Mouse (Mus musculus) forebrain, postnatal 0 days (tissue): ENCODE results near the gene Cmtm4. TPM values are rescaled to one million over a fixed set of nuclear protein-coding genes. Genes with fewer than 3 reads are reported as not detected.

Source experiments
- ATAC-seq: fragments of 200-750 bp; cut with Nextera tagmentation; 2 replicates; pipeline ENCODE4 v1.8.0; 2017; ENCODE audit warnings: mild to moderate bottlenecking, moderate library complexity
- DNase-seq: peaks from one replicate; pipeline ENCODE4 v3.0.0-alpha.2; 2015
- H3K27ac ChIP-seq: fragments of 300-500 bp; sonication (generic); 2 replicates; pipeline ENCODE4 v1.5.1; 2014; ENCODE audit warnings: low read depth, mild to moderate bottlenecking, antibody characterized with exemption, low read length, moderate library complexity, mixed read lengths
- H3K27me3 ChIP-seq: fragments of 300-500 bp; sonication (generic); 2 replicates; pipeline ENCODE4 v1.6.1; 2014; ENCODE audit warnings: mild to moderate bottlenecking, low read length, mixed read lengths; ENCODE audit not compliant: insufficient read depth
- H3K36me3 ChIP-seq: fragments of 300-500 bp; sonication (generic); 2 replicates; pipeline ENCODE4 v1.6.1; 2014; ENCODE audit warnings: mild to moderate bottlenecking, moderate library complexity; ENCODE audit not compliant: insufficient read depth
- H3K4me1 ChIP-seq: fragments of 300-500 bp; sonication (generic); 2 replicates; pipeline ENCODE4 v1.6.1; 2014; ENCODE audit warnings: antibody characterized with exemption; ENCODE audit not compliant: insufficient read depth
- H3K4me2 ChIP-seq: fragments of 300-500 bp; sonication (generic); 2 replicates; pipeline ENCODE4 v1.6.1; 2014; ENCODE audit warnings: low read depth, mild to moderate bottlenecking, moderate library complexity
- H3K4me3 ChIP-seq: fragments of 300-500 bp; sonication (generic); 2 replicates; pipeline ENCODE4 v1.5.1; 2014; ENCODE audit warnings: low read depth, low read length, mixed read lengths
- H3K9ac ChIP-seq: fragments of 300-500 bp; sonication (generic); 2 replicates; pipeline ENCODE4 v1.6.1; 2014; ENCODE audit warnings: mild to moderate bottlenecking
- H3K9me3 ChIP-seq: fragments of 300-500 bp; sonication (generic); 2 replicates; pipeline ENCODE4 v1.6.1; 2016; ENCODE audit warnings: low read length
- CTCF ChIP-seq: sonication (generic); IDR thresholded peaks from 2 replicates; pipeline ENCODE4 v1.5.1; 2016; ENCODE audit warnings: antibody characterized with exemption, control low read depth, low read depth
- WGBS: fragments of 180-500 bp; shearing (Covaris S2); extraction: QIAGEN DNeasy Blood & Tissue Kit; methylation state at CpG from one replicate; pipeline ENCODE4 v1.1.7; 2014; 5-methylcytosine and 5-hydroxymethylcytosine counted together
- polyA plus RNA-seq: library from polyadenylated mRNA; unstranded; fragments of >200 nt; fragmentation: Nextera tagmentation; extraction: Ambion mirVana; gene quantifications from 2 replicates; pipeline ENCODE4 v1.2.1, GENCODE M21; 2015
- total RNA-seq: library from RNA; depleted of rRNA; stranded (reverse); fragments of >200 nt; gene quantifications from 2 replicates; pipeline ENCODE4 v1.2.3, GENCODE M21; 2014

Cmtm4 gene
- total and polyA plus RNA-seq, 2 experiments from 2014 or later = 2.3 to 35.1 TPM

GRCm38 (mm10) chr8:104386693-104387092, 8.9 kb downstream of the Cmtm4 start:
- no peaks in the 10 kb centered on the region for H3K27me3 ChIP-seq
- no peak for TF ChIP-seq CTCF
- H3K27ac ChIP-seq = no peak overlapping the region
- DNase-seq (no peak), ATAC-seq (no peak)
- H3K9me3 ChIP-seq = no peaks in the 10 kb centered on the region
- 0 out of 2 replicates have a peak, but pooled peaks cover 3% of the 10 kb centered on the region for H3K4me1 ChIP-seq
- 8% methylated on average over 4 of the region's 4 CpGs for WGBS
- no peak overlapping the region for H3K4me3 ChIP-seq
- H3K36me3 ChIP-seq = no peaks in the 10 kb centered on the region
- no peak overlapping the region for H3K9ac ChIP-seq
- no peak overlapping the region for H3K4me2 ChIP-seq

GRCm38 (mm10) chr8:104383977-104384376, 11.6 kb downstream of the Cmtm4 start:
- WGBS = 77% methylated on average over 3 of the region's 3 CpGs
- Histone ChIP-seq H3K4me3 (no peak overlapping the region), H3K9me3 (no peaks in the 10 kb centered on the region), H3K27ac (no peak overlapping the region), H3K9ac (no peak overlapping the region), H3K4me2 (no peak overlapping the region), H3K4me1 (0 out of 2 replicates have a peak, but pooled peaks cover 3% of the 10 kb centered on the region), H3K27me3 (no peaks in the 10 kb centered on the region), H3K36me3 (no peaks in the 10 kb centered on the region)
- TF ChIP-seq CTCF = no peak
- no peak for ATAC-seq
- DNase-seq = no peak

- Histone ChIP-seq H3K4me1 (0 out of 2 replicates have a peak, but pooled peaks cover 3% of the 10 kb centered on the region), H3K4me3 (no peak overlapping the region), H3K36me3 (no peaks in the 10 kb centered on the region), H3K9ac (no peak overlapping the region), H3K27me3 (no peaks in the 10 kb centered on the region), H3K9me3 (no peaks in the 10 kb centered on the region), H3K4me2 (no peak overlapping the region), H3K27ac (no peak overlapping the region)
- DNase-seq = no peak
- ATAC-seq = no peak
- TF ChIP-seq CTCF = no peak
- 60% methylated on average over 2 of the region's 2 CpGs for WGBS
These were observed 12.3 kb downstream of the Cmtm4 start for GRCm38 (mm10) chr8:104383296-104383695.

GRCm38 (mm10) chr8:104380961-104381411, 14.6 kb downstream of the Cmtm4 start:
- H3K4me2 ChIP-seq = no peak overlapping the region
- no peaks in the 10 kb centered on the region for H3K9me3 ChIP-seq
- no peak for DNase-seq
- WGBS = 85% methylated on average over 5 of the region's 5 CpGs
- ATAC-seq = no peak
- no peak for TF ChIP-seq CTCF
- no peaks in the 10 kb centered on the region for H3K36me3 ChIP-seq
- no peak overlapping the region for H3K27ac ChIP-seq
- H3K4me3 ChIP-seq = no peak overlapping the region
- no peaks in the 10 kb centered on the region for H3K4me1 ChIP-seq
- H3K9ac ChIP-seq = no peak overlapping the region
- H3K27me3 ChIP-seq = no peaks in the 10 kb centered on the region

GRCm38 (mm10) chr8:104380269-104380668, 15.3 kb downstream of the Cmtm4 start:
- H3K9ac ChIP-seq = no peak overlapping the region
- no peak for DNase-seq
- H3K4me2 ChIP-seq = no peak overlapping the region
- no peaks in the 10 kb centered on the region for H3K27me3 ChIP-seq
- WGBS = 94% methylated on average over 7 of the region's 7 CpGs
- no peak for TF ChIP-seq CTCF
- no peaks in the 10 kb centered on the region for H3K36me3 ChIP-seq
- H3K4me1 ChIP-seq = peaks cover 5% of the 10 kb centered on the region
- no peak overlapping the region for H3K4me3 ChIP-seq
- H3K27ac ChIP-seq = no peak overlapping the region
- no peak for ATAC-seq
- H3K9me3 ChIP-seq = no peaks in the 10 kb centered on the region

GRCm38 (mm10) chr8:104379301-104379836, 16.2 kb downstream of the Cmtm4 start:
- H3K9me3 ChIP-seq = no peaks in the 10 kb centered on the region
- no peak for TF ChIP-seq CTCF
- no peak for ATAC-seq
- H3K4me3 ChIP-seq = no peak overlapping the region
- 65% methylated on average over 10 of the region's 10 CpGs for WGBS
- no peak overlapping the region for H3K27ac ChIP-seq
- H3K4me2 ChIP-seq = no peak overlapping the region
- no peaks in the 10 kb centered on the region for H3K27me3 ChIP-seq
- DNase-seq = no peak
- H3K9ac ChIP-seq = no peak overlapping the region
- no peaks in the 10 kb centered on the region for H3K36me3 ChIP-seq
- peaks cover 10% of the 10 kb centered on the region for H3K4me1 ChIP-seq

- WGBS = 30% methylated on average over 11 of the region's 11 CpGs
- Histone ChIP-seq H3K9ac (no peak overlapping the region), H3K27ac (no peak overlapping the region)
These were observed 18.9 kb downstream of the Cmtm4 start for GRCm38 (mm10) chr8:104376669-104377068.

More at GRCm38 (mm10) chr8:104376669-104377068, 18.9 kb downstream of the Cmtm4 start:
- Histone ChIP-seq H3K4me2 (no peak overlapping the region), H3K4me1 (peaks cover 10% of the 10 kb centered on the region), H3K4me3 (no peak overlapping the region), H3K9me3 (no peaks in the 10 kb centered on the region), H3K27me3 (no peaks in the 10 kb centered on the region), H3K36me3 (no peaks in the 10 kb centered on the region)
- ATAC-seq (no peak), DNase-seq (no peak)
- TF ChIP-seq CTCF = no peak
